Mouse (Mus musculus): ENCODE data around the gene Sept6. TPM values are rescaled to one million over a fixed set of nuclear protein-coding genes. Genes with fewer than 3 reads are reported as not detected.

Sept6 gene
- polyA plus RNA-seq, 1 experiment from 2014 or later, result 76.5 TPM

DNA sequence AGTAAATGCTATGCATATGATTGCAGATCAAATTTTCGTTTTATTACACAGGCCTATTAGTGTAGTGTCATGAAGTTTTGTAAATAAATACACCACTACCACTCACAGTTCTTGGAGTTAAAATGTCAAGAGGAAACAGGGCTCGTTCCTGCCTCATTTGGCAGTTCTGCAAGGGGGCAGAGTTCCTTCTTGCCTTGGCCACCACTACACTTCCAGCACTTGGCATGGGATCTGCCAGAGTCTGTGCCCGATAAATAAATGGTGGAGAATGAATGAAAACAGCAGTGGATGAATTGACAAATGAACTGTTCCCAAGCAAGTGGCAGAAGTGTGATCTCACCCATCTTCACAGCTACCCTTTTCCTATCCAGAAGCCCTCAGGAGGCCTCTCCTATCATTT lies 6.6 kb downstream of the Sept6 start:
- WGBS, result 66% methylated on average over 3 of the region's 3 CpGs
- Histone ChIP-seq H3K9ac (no peak overlapping the region), H3K36me3 (no peaks in the 10 kb centered on the region), H3K4me1 (replicated peaks) (peaks cover 45% of the 10 kb centered on the region), H3K27ac (no peak overlapping the region), H3K9me3 (no peaks in the 10 kb centered on the region), H3K27me3 (no peaks in the 10 kb centered on the region), H3K4me2 (no peak overlapping the region), H3K4me3 (no peak overlapping the region)
- ATAC-seq (ENCODE audit: low FRiP score), result no peak

DNA sequence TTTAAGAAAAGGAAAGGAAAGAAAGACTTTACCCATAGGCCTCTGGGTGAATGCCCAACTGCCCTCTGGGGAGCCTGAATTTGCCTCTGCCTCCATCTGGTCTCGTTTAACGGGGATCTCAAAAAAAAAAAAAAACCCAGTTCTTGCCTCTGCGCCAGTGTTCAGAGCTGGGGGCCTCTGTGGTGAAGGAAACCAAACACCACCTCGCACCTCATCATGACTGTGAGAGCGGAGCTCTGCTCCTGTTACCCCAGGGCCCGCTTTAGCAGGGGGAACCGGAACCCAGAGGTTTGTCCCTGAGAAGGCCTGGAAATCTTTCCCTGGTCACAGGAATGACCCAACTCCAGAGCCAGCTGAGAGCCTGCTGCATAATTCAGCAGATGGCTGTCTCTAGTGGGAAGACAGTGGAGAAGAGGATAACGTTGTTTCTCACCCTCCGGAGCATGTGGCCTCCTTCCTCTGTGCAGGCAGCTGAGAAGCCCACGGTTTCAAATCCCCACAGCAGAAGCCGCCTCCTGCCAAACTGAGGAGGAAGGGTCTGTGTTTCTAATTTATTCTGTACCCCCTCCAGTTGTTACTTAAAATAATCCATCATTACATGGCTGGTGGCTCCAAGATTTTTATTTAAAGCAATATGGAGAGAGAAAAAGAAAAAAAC lies 7.8 kb downstream of the Sept6 start:
- Histone ChIP-seq H3K9ac (no peak overlapping the region), H3K4me1 (replicated peaks) (peaks cover 45% of the 10 kb centered on the region), H3K27ac (peak overlapping the region; percentile 40), H3K27me3 (no peaks in the 10 kb centered on the region), H3K36me3 (no peaks in the 10 kb centered on the region), H3K4me3 (no peak overlapping the region), H3K9me3 (no peaks in the 10 kb centered on the region), H3K4me2 (no peak overlapping the region)
- 43% methylated on average over 11 of the region's 11 CpGs for WGBS
- ATAC-seq (ENCODE audit: low FRiP score), result no peak

DNA sequence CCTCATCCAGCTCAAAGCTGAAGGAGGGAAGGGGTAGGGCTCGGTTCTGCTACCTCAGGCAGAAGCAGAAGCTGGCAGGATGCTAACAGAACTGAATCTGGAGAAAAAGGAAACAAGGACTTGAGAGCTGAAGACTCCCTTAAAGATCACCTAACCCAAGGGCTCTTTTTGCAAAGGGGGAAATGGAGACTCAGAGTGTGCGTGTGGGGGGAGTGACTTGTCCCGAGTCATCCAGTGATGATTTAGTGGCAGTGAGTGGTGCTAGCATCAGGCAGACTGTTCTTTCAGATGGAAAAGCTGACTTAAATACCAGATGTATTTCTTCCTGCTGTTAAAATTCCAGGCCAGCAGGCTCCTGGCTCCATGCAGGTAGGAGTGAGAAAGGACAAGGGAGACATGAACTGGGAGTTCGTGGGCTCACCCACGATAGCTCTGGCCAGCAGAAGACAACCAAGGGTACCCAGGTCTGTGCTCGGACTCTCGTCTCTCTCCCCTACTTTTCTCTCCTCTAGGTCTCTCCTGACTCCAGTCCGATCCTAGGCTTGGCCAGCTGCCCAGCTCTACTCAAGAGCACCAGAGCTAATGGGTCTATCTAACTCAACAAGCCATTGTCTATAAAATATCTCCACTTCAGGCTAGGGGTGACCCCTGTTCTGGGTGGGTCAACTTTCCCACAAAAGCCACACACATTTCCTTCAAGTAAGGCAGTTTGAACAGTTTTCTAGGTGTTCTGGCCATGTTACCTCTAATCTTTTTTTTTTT lies 8.5 kb downstream of the Sept6 start:
- ATAC-seq (ENCODE audit: low FRiP score), result no peak
- H3K4me3 ChIP-seq, result no peak overlapping the region
- H3K9ac ChIP-seq, result no peak overlapping the region
- H3K36me3 ChIP-seq, result no peaks in the 10 kb centered on the region
- H3K4me1 ChIP-seq (replicated peaks), result peaks cover 44% of the 10 kb centered on the region
- H3K4me2 ChIP-seq, result no peak overlapping the region
- no peaks in the 10 kb centered on the region for H3K27me3 ChIP-seq
- WGBS, result 74% methylated on average over 8 of the region's 8 CpGs
- H3K27ac ChIP-seq, result no peak overlapping the region
- H3K9me3 ChIP-seq, result no peaks in the 10 kb centered on the region

DNA sequence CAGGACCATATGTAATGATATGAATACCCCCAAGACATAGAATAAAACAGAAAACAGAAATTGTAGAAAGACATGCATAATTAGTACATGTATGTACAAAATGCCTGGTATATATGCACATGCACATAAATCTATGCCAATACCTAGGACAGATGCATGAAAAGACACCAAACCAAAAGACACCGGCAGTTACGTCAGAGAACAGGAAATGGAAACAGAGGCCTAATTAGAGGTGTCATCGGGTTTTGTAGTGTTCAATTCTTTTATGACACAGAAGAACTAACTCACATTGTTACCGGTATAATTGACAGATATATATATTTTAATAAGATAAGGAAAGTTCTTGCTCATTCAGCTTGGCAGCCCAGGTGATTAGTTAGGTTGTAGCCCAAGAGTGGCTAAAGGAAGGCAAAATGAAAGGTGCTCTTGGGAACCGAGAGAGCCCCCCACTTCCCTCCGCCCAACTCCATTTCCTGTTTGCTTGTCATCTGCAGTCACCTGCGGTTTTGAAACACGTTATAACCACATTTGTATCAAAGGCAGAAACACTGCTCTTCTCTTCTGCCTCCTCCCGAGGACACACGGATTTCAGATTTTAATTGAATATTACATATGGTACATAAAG lies 10.9 kb downstream of the Sept6 start:
- Histone ChIP-seq H3K4me1 (replicated peaks) (peaks cover 25% of the 10 kb centered on the region), H3K4me2 (no peak overlapping the region), H3K9me3 (no peaks in the 10 kb centered on the region), H3K27ac (no peak overlapping the region), H3K27me3 (no peaks in the 10 kb centered on the region), H3K4me3 (no peak overlapping the region), H3K36me3 (no peaks in the 10 kb centered on the region), H3K9ac (no peak overlapping the region)
- ATAC-seq (ENCODE audit: low FRiP score), result no peak
- 90% methylated on average over 10 of the region's 10 CpGs for WGBS

DNA sequence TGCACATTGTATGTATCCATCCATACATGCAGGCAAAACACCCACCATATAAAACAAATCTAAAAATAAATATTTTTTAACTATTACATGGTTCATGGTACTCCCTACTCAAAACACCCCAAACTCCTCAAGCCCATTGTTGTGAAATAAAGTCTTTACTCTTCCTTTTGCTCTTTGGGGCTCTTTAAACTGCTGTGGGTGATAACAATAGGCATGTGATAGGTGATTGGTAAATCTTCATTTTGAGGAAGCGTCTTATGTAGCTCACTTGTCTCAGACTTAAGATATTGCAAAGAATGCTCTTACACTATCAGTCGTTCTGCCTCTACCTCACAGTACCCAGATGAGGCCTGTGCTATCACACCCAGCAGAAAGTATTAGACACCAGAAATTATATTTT lies 13.7 kb downstream of the Sept6 start:
- Histone ChIP-seq H3K9me3 (no peaks in the 10 kb centered on the region), H3K4me1 (replicated peaks) (peaks cover 2% of the 10 kb centered on the region; the same call in 1 of the 2 replicates), H3K27ac (no peak overlapping the region), H3K36me3 (no peaks in the 10 kb centered on the region), H3K27me3 (no peaks in the 10 kb centered on the region), H3K4me3 (no peak overlapping the region), H3K9ac (no peak overlapping the region), H3K4me2 (no peak overlapping the region)
- ATAC-seq (ENCODE audit: low FRiP score), result no peak
- WGBS, result 88% methylated on average over 2 of the region's 2 CpGs

DNA sequence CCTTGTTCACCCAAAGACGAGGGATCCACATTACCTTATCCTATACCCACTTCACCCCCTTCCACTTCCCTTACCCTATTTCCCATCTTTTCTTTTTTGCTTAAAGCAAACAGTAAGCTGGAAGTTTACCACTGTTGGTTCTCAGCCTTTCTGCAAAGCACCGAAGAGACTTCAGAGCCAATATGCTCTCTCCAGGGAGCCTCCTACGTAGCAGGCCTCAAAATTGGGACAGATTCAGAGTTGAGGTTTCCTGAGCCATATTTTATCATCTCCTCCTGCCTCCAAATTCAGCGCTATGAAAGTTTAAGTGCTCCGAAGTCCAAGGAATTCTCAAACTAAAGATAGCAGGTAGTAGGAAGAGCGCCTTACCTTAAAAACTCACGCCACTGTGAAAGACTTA lies 14.6 kb downstream of the Sept6 start:
- Histone ChIP-seq H3K27ac (no peak overlapping the region), H3K27me3 (no peaks in the 10 kb centered on the region), H3K4me3 (no peak overlapping the region), H3K36me3 (no peaks in the 10 kb centered on the region), H3K4me2 (no peak overlapping the region), H3K9ac (no peak overlapping the region), H3K4me1 (replicated peaks) (no peaks in the 10 kb centered on the region), H3K9me3 (no peaks in the 10 kb centered on the region)
- WGBS, result 87% methylated on average over 7 of the region's 7 CpGs
- ATAC-seq (ENCODE audit: low FRiP score), result no peak

DNA sequence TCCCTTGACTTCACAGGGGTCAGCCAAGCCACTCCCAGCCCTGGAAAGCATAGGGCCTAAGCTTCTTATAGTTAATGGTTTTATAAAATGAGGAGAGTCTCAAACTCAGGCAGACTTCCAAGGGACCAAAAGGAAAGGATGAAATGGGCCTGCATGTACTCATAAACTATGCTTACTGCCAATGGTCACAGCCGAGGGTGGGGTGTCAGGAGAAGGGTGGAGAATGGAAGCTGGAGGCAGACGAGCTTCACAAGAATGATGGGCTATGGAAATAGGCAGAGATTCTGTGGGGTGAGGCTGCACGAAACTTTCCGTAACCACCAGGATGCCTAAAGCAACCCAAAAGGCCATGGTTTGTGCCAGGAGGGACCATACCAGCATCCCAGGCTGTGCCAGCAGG lies 15.3 kb downstream of the Sept6 start:
- no peaks in the 10 kb centered on the region for H3K27me3 ChIP-seq
- H3K4me2 ChIP-seq, result no peak overlapping the region
- H3K36me3 ChIP-seq, result no peaks in the 10 kb centered on the region
- WGBS, result 93% methylated on average over 4 of the region's 4 CpGs
- H3K4me3 ChIP-seq, result no peak overlapping the region
- H3K27ac ChIP-seq, result no peak overlapping the region
- ATAC-seq (ENCODE audit: low FRiP score), result no peak
- no peak overlapping the region for H3K9ac ChIP-seq
- no peaks in the 10 kb centered on the region for H3K9me3 ChIP-seq
- H3K4me1 ChIP-seq (replicated peaks), result no peaks in the 10 kb centered on the region

DNA sequence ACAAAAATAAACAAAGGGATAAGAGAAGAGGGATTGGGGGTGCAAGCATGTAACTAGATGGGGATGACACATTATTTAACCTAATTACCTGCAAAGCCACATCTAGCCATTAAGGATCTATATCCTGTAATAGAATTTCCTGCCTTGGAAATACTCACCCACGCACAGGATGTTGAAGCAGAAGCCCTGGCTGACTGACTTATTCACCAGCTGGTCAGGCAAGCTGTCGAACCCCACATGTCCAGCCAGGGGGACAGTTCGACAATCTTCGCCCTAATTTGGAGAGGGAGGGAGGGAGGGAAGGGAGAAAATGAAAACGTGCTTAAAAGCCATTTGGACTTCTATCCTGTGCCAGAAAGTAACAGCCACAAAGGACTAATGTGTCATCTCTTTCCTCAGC lies 16.7 kb downstream of the Sept6 start:
- Histone ChIP-seq H3K4me2 (no peak overlapping the region), H3K27ac (no peak overlapping the region), H3K9ac (no peak overlapping the region), H3K27me3 (no peaks in the 10 kb centered on the region), H3K4me1 (replicated peaks) (no peaks in the 10 kb centered on the region), H3K4me3 (no peak overlapping the region), H3K36me3 (no peaks in the 10 kb centered on the region), H3K9me3 (no peaks in the 10 kb centered on the region)
- 83% methylated on average over 5 of the region's 5 CpGs for WGBS
- no peak for ATAC-seq (ENCODE audit: low FRiP score)

DNA sequence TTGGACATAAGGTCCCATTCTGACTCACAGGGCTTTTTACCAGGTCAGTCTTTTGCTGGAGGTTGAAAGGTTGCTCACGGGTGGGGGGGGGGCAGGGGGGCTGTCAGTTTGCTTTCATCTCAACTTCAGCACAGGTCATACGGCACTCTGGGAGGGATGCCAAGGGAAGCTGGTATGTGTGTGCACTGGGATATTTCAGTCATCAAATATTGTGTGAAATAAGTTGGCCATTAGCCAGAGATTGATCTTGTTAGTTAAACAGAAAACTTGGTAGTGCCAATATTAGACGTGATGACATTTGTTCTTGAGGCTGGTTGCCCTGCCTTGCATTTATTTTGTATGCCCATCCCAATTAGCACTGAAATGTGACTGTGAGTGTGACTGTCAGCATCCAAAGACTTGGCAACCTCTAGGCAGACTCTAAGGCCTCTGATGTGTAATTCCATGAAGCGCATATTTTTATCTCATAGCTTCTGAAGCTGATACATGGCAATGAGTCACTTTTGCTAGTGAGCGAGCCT lies 18.6 kb downstream of the Sept6 start:
- H3K4me3 ChIP-seq, result no peak overlapping the region
- no peak overlapping the region for H3K27ac ChIP-seq
- H3K4me2 ChIP-seq, result no peak overlapping the region
- no peaks in the 10 kb centered on the region for H3K9me3 ChIP-seq
- no peaks in the 10 kb centered on the region for H3K36me3 ChIP-seq
- WGBS, result 82% methylated on average over 5 of the region's 5 CpGs
- no peak overlapping the region for H3K9ac ChIP-seq
- no peaks in the 10 kb centered on the region for H3K4me1 ChIP-seq (replicated peaks)
- no peaks in the 10 kb centered on the region for H3K27me3 ChIP-seq
- ATAC-seq (ENCODE audit: low FRiP score), result no peak

DNA sequence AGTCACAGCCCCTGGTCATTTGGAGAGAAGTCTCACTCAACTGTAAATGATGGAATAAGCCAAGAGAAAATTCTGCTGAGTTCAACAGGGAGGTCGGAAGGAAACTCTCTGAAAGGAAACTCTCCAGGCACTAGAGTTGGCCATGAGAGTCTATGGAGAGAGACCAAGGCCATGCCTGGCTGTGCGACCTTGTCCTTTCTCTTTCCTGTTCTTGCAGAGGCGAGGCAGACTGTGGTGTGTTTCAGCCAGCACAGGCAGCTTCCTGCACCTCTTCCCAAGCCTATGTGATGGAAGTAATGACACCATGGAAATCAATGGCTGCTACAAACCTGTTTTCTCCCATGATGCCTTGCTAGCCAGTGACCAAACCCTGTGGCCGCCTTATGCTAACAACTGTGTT lies 20.4 kb downstream of the Sept6 start:
- WGBS, result 90% methylated on average over 4 of the region's 4 CpGs

DNA sequence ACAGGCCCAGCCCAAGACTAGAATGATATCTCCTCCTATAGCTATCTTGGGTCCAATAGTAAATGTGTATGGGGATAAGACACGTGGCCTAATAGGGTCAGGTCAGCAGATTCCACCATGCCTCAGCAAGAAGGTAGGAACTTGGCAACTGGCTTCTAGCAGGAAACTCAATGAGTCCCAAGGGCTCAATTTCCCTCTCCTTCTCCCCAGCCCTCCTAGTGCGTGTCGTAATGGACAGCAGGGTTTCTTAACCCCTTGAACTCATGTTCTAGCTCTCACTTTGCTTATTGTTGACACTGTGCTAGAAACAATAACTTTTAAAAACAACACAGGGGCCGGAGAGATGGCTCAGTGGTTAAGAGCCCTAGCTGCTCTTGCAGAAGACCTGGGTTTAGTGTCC lies 22.1 kb downstream of the Sept6 start:
- no peaks in the 10 kb centered on the region for H3K27me3 ChIP-seq
- H3K9ac ChIP-seq, result no peak overlapping the region
- no peak overlapping the region for H3K4me2 ChIP-seq
- no peak overlapping the region for H3K4me3 ChIP-seq
- H3K4me1 ChIP-seq (replicated peaks), result no peaks in the 10 kb centered on the region
- WGBS, result 79% methylated on average over 4 of the region's 4 CpGs
- no peaks in the 10 kb centered on the region for H3K9me3 ChIP-seq
- no peak for ATAC-seq (ENCODE audit: low FRiP score)
- H3K27ac ChIP-seq, result no peak overlapping the region
- H3K36me3 ChIP-seq, result peaks cover 13% of the 10 kb centered on the region; the same call in 1 of the 2 replicates

More for the DNA sequence above, 20.4 kb downstream of the Sept6 start:
- Histone ChIP-seq H3K9ac (no peak overlapping the region), H3K27ac (no peak overlapping the region), H3K9me3 (no peaks in the 10 kb centered on the region), H3K4me3 (no peak overlapping the region), H3K4me1 (replicated peaks) (no peaks in the 10 kb centered on the region), H3K27me3 (no peaks in the 10 kb centered on the region), H3K4me2 (no peak overlapping the region), H3K36me3 (peaks cover 4% of the 10 kb centered on the region; the same call in 1 of the 2 replicates)
- ATAC-seq (ENCODE audit: low FRiP score), result no peak

DNA sequence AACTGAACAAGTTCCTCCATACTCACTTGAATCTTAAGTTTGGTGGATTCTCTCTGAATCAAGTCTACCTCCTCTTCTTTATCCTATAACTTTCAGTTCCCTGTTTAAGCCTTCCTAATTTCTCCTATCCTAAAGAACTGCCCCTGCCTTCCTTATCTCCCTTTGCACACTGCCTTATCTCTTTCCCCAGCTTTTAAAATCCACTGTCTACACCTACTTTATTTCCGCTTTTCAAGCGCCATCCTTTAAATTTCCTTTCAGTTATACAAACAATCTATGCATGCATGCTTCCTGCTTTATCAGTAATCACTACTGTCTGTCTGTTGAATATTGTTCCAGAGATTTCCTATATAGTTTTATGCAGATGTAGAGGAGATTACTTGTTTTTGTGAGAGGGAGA lies 34.9 kb downstream of the Sept6 start:
- Histone ChIP-seq H3K27ac (no peak overlapping the region), H3K4me1 (replicated peaks) (no peaks in the 10 kb centered on the region), H3K4me2 (no peak overlapping the region), H3K36me3 (peaks cover 14% of the 10 kb centered on the region; the same call in 1 of the 2 replicates), H3K9ac (no peak overlapping the region), H3K27me3 (no peaks in the 10 kb centered on the region), H3K9me3 (no peaks in the 10 kb centered on the region), H3K4me3 (no peak overlapping the region)
- WGBS, result 89% methylated on average over 2 of the region's 2 CpGs
- no peak for ATAC-seq (ENCODE audit: low FRiP score)
